Mouse (Mus musculus) midbrain, postnatal 0 days (tissue): ENCODE results near the gene Rbfox2. TPM values are rescaled to one million over a fixed set of nuclear protein-coding genes. Genes with fewer than 3 reads are reported as not detected.

Source experiments
- ATAC-seq: fragments of 200-750 bp; cut with Nextera tagmentation; 2 replicates; pipeline ENCODE4 v1.8.0; 2017; ENCODE audit warnings: moderate number of reproducible peaks, mild to moderate bottlenecking, moderate TSS enrichment, moderate library complexity; ENCODE audit not compliant: low FRiP score
- DNase-seq: peaks from one replicate; pipeline ENCODE4 v3.0.0-alpha.2; 2015; ENCODE audit warnings: low spot score
- H3K27ac ChIP-seq: fragments of 300-500 bp; sonication (generic); 2 replicates; pipeline ENCODE4 v1.5.1; 2014; ENCODE audit warnings: low read depth, mild to moderate bottlenecking, low read length, mixed read lengths
- H3K27me3 ChIP-seq: fragments of 300-500 bp; sonication (generic); 2 replicates; pipeline ENCODE4 v1.6.1; 2014; ENCODE audit warnings: low read length, control low read depth, mixed read lengths; ENCODE audit not compliant: insufficient read depth
- H3K36me3 ChIP-seq: fragments of 300-500 bp; sonication (generic); 2 replicates; pipeline ENCODE4 v1.6.1; 2014; ENCODE audit warnings: low read length, control low read depth, mixed read lengths; ENCODE audit not compliant: insufficient read depth
- H3K4me1 ChIP-seq: fragments of 300-500 bp; sonication (generic); 2 replicates; pipeline ENCODE4 v1.6.1; 2014; ENCODE audit warnings: mild to moderate bottlenecking, control low read depth, antibody characterized with exemption, low read length, mixed read lengths; ENCODE audit not compliant: insufficient read depth
- H3K4me2 ChIP-seq: fragments of 300-500 bp; sonication (generic); 2 replicates; pipeline ENCODE4 v1.6.1; 2014; ENCODE audit warnings: low read depth, mild to moderate bottlenecking, low read length, mixed read lengths; ENCODE audit not compliant: poor library complexity, severe bottlenecking
- H3K4me3 ChIP-seq: fragments of 300-500 bp; sonication (generic); 2 replicates; pipeline ENCODE4 v1.5.1; 2014; ENCODE audit warnings: low read depth, mild to moderate bottlenecking, low read length, moderate library complexity
- H3K9ac ChIP-seq: fragments of 300-500 bp; sonication (generic); replicated peaks from 2 replicates; pipeline ENCODE4 v1.6.1; 2014; ENCODE audit warnings: mild to moderate bottlenecking, low read length, moderate library complexity, mixed read lengths; ENCODE audit not compliant: poor library complexity, severe bottlenecking
- H3K9me3 ChIP-seq: fragments of 300-500 bp; sonication (generic); 2 replicates; pipeline ENCODE4 v1.6.1; 2016; ENCODE audit warnings: low read length, control low read depth
- CTCF ChIP-seq: IDR thresholded peaks from 2 replicates; pipeline ENCODE4 v1.5.1; 2016; ENCODE audit warnings: antibody characterized with exemption, mild to moderate bottlenecking
- WGBS: fragments of 180-500 bp; shearing (Covaris S2); extraction: QIAGEN DNeasy Blood & Tissue Kit; methylation state at CpG from one replicate; pipeline ENCODE4 v1.1.7; 2014; 5-methylcytosine and 5-hydroxymethylcytosine counted together
- polyA plus RNA-seq: library from polyadenylated mRNA; unstranded; fragments of >200 nt; fragmentation: Nextera tagmentation; extraction: Ambion mirVana; gene quantifications from 2 replicates; pipeline ENCODE4 v1.2.1, GENCODE M21; 2015
- total RNA-seq: library from RNA; depleted of rRNA; stranded (reverse); fragments of >200 nt; gene quantifications from 2 replicates; pipeline ENCODE4 v1.2.3, GENCODE M21; 2014

Rbfox2 gene
- total and polyA plus RNA-seq, 2 experiments from 2014 or later = 96.6 to 360 TPM

DNA sequence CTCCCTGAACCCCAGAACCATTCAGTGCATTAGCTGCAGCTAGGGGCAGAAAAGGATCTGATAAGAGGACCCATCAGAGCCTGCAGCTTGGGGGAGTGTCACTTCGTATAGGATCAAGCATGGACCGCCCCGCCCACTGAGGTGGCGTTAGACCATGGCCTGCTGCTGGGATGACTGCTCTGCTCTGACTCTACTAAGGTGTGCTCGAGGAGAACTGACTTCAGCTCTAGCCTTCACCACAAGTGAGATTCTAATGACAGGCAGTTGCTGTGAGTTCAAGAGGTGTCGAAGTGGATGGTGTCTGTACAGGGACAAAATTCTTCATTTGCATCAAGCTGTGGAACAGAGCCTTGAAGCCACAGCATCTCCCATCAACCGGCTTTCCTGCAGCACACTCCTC, 46.1 kb upstream of the Rbfox2 start:
- DNase-seq (no peak), ATAC-seq (no peak)
- Histone ChIP-seq H3K36me3 (no peaks in the 10 kb centered on the region), H3K4me2 (no peak overlapping the region), H3K27me3 (no peaks in the 10 kb centered on the region), H3K9ac (0 out of 2 replicates have a peak overlapping the region, but pooled peaks have one; percentile 8), H3K27ac (no peak overlapping the region), H3K4me3 (no peak overlapping the region), H3K9me3 (no peaks in the 10 kb centered on the region), H3K4me1 (0 out of 2 replicates have a peak, but pooled peaks cover 8% of the 10 kb centered on the region)
- WGBS = 51% methylated on average over 7 of the region's 7 CpGs
- TF ChIP-seq CTCF = no peak

DNA sequence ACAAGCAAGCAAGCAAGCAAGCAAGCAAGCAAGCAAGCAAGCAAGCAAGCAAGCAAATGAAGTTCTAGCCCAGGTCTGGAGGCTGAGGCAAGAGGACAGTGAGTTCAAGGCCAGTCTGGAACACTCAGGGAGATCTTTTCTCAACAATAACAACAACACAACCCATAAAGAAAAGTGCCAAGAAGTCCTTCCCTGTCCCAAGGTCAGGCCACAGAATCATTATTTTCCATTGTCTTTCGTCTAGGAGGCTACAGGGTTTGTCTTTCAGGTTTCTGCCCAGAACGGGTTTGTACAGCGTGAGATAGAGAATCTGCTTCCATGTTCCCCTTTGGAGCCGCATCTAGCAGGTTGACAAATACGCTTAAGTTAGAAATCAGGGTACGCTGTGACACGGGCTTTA, 43.3 kb upstream of the Rbfox2 start:
- H3K4me1 ChIP-seq = 0 out of 2 replicates have a peak, but pooled peaks cover 8% of the 10 kb centered on the region
- H3K27ac ChIP-seq = no peak overlapping the region
- H3K36me3 ChIP-seq = no peaks in the 10 kb centered on the region
- ATAC-seq = no peak
- no peak for TF ChIP-seq CTCF
- WGBS = 90% methylated on average over 7 of the region's 7 CpGs
- no peak overlapping the region for H3K9ac ChIP-seq
- no peaks in the 10 kb centered on the region for H3K9me3 ChIP-seq
- H3K4me2 ChIP-seq = no peak overlapping the region
- no peak overlapping the region for H3K4me3 ChIP-seq
- no peak for DNase-seq
- H3K27me3 ChIP-seq = no peaks in the 10 kb centered on the region

DNA sequence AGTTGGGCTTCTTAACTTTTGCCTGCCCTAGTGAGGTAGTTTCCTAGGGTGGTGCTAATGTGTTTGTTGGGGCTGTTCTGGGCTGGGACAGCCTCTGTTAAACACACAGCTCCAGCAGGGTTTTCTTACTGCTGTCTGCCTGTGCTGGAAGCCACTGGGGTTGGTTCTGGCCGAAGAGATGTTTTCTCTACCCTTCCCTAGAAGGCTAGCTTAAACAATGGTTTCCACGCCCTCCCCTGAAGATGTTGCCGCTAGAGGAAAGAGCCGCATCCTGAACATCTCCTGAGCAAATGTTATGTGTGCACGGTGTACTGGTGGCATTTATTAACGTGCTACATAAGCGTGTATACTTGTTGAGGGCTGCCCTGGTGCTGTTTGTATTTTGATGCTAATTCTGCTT, 41.3 kb upstream of the Rbfox2 start:
- no peaks in the 10 kb centered on the region for H3K27me3 ChIP-seq
- H3K9me3 ChIP-seq = no peaks in the 10 kb centered on the region
- no peak for TF ChIP-seq CTCF
- no peak overlapping the region for H3K27ac ChIP-seq
- no peak overlapping the region for H3K4me2 ChIP-seq
- H3K4me3 ChIP-seq = no peak overlapping the region
- no peaks in the 10 kb centered on the region for H3K36me3 ChIP-seq
- peaks cover 8% of the 10 kb centered on the region for H3K4me1 ChIP-seq
- ATAC-seq = no peak
- DNase-seq = no peak
- 81% methylated on average over 7 of the region's 7 CpGs for whole genome bisulfite sequencing
- H3K9ac ChIP-seq = no peak overlapping the region

- Histone ChIP-seq H3K36me3 (no peaks in the 10 kb centered on the region), H3K27ac (0 out of 2 replicates have a peak overlapping the region, but pooled peaks have one; percentile 38), H3K9me3 (no peaks in the 10 kb centered on the region), H3K9ac (no peak overlapping the region), H3K4me2 (0 out of 2 replicates have a peak overlapping the region, but pooled peaks have one; percentile 41), H3K4me3 (no peak overlapping the region), H3K27me3 (no peaks in the 10 kb centered on the region), H3K4me1 (peaks cover 8% of the 10 kb centered on the region)
- WGBS = 40% methylated on average over 17 of the region's 17 CpGs
- TF ChIP-seq CTCF = no peak
- ATAC-seq (no peak), DNase-seq (no peak)
Observed at GRCm38 (mm10) chr15:77344127-77345125, 37.6 kb upstream of the Rbfox2 start.

- peaks cover 8% of the 10 kb centered on the region for H3K4me1 ChIP-seq
- TF ChIP-seq CTCF = peak; percentile 79
- H3K4me3 ChIP-seq = peak overlapping the region; percentile 9; the same call in 1 of the 2 replicates
- peak; percentile 72; the same call in 1 of the 2 replicates for ATAC-seq
- H3K4me2 ChIP-seq = peak overlapping the region; percentile 41
- H3K27ac ChIP-seq = peak overlapping the region; percentile 38; the same call in 1 of the 2 replicates
- DNase-seq = peak; percentile 71
- no peaks in the 10 kb centered on the region for H3K36me3 ChIP-seq
- 0 out of 2 replicates have a peak overlapping the region, but pooled peaks have one; percentile 33 for H3K9ac ChIP-seq
- no peaks in the 10 kb centered on the region for H3K9me3 ChIP-seq
- WGBS = 11% methylated on average over 13 of the region's 13 CpGs
- no peaks in the 10 kb centered on the region for H3K27me3 ChIP-seq
Observed at GRCm38 (mm10) chr15:77343527-77344091, 36.8 kb upstream of the Rbfox2 start.
